ENCODE assay signal across 9 mouse cellular contexts in the genomic region with DNA sequence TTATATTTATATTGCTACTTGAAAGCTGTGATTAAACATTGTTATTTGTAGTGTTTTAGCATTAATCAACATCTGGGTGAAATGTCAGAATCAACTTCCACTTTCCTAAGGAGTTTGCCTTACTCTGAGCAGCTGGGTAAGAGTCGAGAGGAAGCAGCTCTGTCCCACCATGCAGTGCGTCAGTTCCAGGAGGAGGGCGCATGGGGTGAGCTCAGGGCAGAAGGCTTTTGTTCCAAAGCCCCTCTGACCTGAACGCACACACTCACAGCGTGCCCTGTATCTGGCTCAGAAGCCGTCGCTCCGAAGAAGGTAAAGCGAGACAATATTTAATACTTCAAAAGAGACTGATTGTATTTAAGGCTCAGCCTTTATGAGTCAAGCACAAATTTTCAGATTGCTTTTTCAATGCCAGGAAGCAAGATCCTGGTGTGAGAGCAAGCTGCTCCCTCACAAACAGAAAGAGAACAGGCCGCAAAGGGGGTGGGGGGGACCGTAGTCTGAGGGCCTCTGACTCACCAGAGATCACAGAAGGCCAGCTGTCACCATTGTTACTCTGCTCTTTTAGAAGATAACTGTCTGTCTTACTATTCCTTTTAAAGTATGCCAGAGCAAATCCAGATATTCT.
A peak's percentile ranks its signal among the peaks of the same experiment; 100 is the strongest.
DNase-seq lines count a peak whose midpoint lies in the region; ATAC-seq and TF ChIP-seq lines count a peak whose summit lies in the region.
"Had no signal": no experiment of that assay in that cellular context is flagged by ENCODE, and none has a peak within 500 bp of the region (broad histone marks: within the 10 kb centered on the region; RNA-seq: fewer than 3 reads in every experiment).

No protein-coding gene starts in this region.

- ATAC-seq in intestine, embryonic 15.5 days = peak; percentile 59
- no peak for ATAC-seq in intestine, postnatal 0 days
- peak; percentile 83 for ATAC-seq in embryonic facial prominence, embryonic 11.5 days (replicated peaks; ENCODE audit: insufficient number of reproducible peaks, low FRiP score, low TSS enrichment, low read depth)
- ATAC-seq in midbrain, embryonic 13.5 days = peak; percentile 90

- no peak for TF ChIP-seq CTCF in intestine, postnatal 0 days (IDR thresholded peaks at IDR 0.05; ENCODE audit: low read depth)
- no peak for TF ChIP-seq CTCF in liver, adult 2 months (IDR thresholded peaks at IDR 0.05; ENCODE audit: low read depth, low read length)

- intact Hi-C loops in heart, postnatal 25 days (cut with DNase I) = loop anchor here (2.0 kb wide), 1 partner anchor 37 kb away; no protein-coding TSS in a partner anchor
- intact Hi-C loops in left cerebral cortex, postnatal 25 days (cut with DNase I) = no loop called here

- H3K4me3 ChIP-seq in intestine, embryonic 15.5 days (replicated peaks) = no peak overlapping the region
- no peak overlapping the region for H3K4me3 ChIP-seq in intestine, postnatal 0 days (ENCODE audit: low read depth, low read length)
- H3K4me3 ChIP-seq in embryonic facial prominence, embryonic 11.5 days (ENCODE audit: low read depth, low read length) = no peak overlapping the region
- H3K4me3 ChIP-seq in liver, adult 2 months (ENCODE audit: insufficient read depth, low read depth, low read length) = no peak overlapping the region
- H3K4me3 ChIP-seq in midbrain, embryonic 13.5 days (replicated peaks) = no peak overlapping the region
- H3K4me3 ChIP-seq: embryonic facial prominence, embryonic 13.5 days had no signal

- 38% methylated on average over 11 of the region's 11 CpGs for WGBS in intestine, embryonic 15.5 days
- 44% methylated on average over 11 of the region's 11 CpGs for WGBS in intestine, postnatal 0 days
- 45% methylated on average over 11 of the region's 11 CpGs for WGBS in embryonic facial prominence, embryonic 11.5 days
- 57% methylated on average over 11 of the region's 11 CpGs for WGBS in liver, adult 2 months
- WGBS in midbrain, embryonic 13.5 days = 18% methylated on average over 11 of the region's 11 CpGs

- no peaks in the 10 kb centered on the region for H3K9me3 ChIP-seq in intestine, embryonic 15.5 days
- no peaks in the 10 kb centered on the region for H3K9me3 ChIP-seq in intestine, postnatal 0 days (ENCODE audit: control insufficient read depth)
- H3K9me3 ChIP-seq in embryonic facial prominence, embryonic 11.5 days (replicated peaks; ENCODE audit: control insufficient read depth, low read length) = no peaks in the 10 kb centered on the region
- H3K9me3 ChIP-seq in midbrain, embryonic 13.5 days = no peaks in the 10 kb centered on the region; the same call in 1 of the 2 replicates
- H3K9me3 ChIP-seq: embryonic facial prominence, embryonic 13.5 days had no signal

- H3K4me2 ChIP-seq in intestine, embryonic 15.5 days (replicated peaks) = no peak overlapping the region
- no peak overlapping the region for H3K4me2 ChIP-seq in intestine, postnatal 0 days (replicated peaks; ENCODE audit: low read depth)
- H3K4me2 ChIP-seq in embryonic facial prominence, embryonic 11.5 days (ENCODE audit: low read depth, low read length) = no peak overlapping the region
- H3K4me2 ChIP-seq in midbrain, embryonic 13.5 days (replicated peaks) = no peak overlapping the region
- H3K4me2 ChIP-seq: embryonic facial prominence, embryonic 13.5 days had no signal

- H3K4me1 ChIP-seq in intestine, embryonic 15.5 days (replicated peaks) = no peaks in the 10 kb centered on the region
- no peaks in the 10 kb centered on the region for H3K4me1 ChIP-seq in intestine, postnatal 0 days (replicated peaks; ENCODE audit: control insufficient read depth, insufficient read depth, low read length)
- no peaks in the 10 kb centered on the region for H3K4me1 ChIP-seq in embryonic facial prominence, embryonic 11.5 days (ENCODE audit: control insufficient read depth, insufficient read depth, low read length)
- no peaks in the 10 kb centered on the region for H3K4me1 ChIP-seq in liver, adult 2 months (ENCODE audit: control insufficient read depth, insufficient read depth, low read length)
- peaks cover 21% of the 10 kb centered on the region for H3K4me1 ChIP-seq in midbrain, embryonic 13.5 days (replicated peaks)
- H3K4me1 ChIP-seq: embryonic facial prominence, embryonic 13.5 days had no signal

- no peak overlapping the region for H3K27ac ChIP-seq in intestine, embryonic 15.5 days
- H3K27ac ChIP-seq in intestine, postnatal 0 days (ENCODE audit: low read depth, low read length) = no peak overlapping the region
- no peak overlapping the region for H3K27ac ChIP-seq in embryonic facial prominence, embryonic 11.5 days (replicated peaks; ENCODE audit: low read depth, low read length)
- H3K27ac ChIP-seq in liver, adult 2 months (replicated peaks; ENCODE audit: insufficient read depth, low read depth, low read length) = peak overlapping the region; percentile 34
- no peak overlapping the region for H3K27ac ChIP-seq in midbrain, embryonic 13.5 days
- H3K27ac ChIP-seq: embryonic facial prominence, embryonic 13.5 days had no signal

- no peak for TF ChIP-seq POLR2A in liver, adult 2 months (IDR thresholded peaks at IDR 0.05; ENCODE audit: extremely low read depth, insufficient read depth, low read length)

- H3K79me2 ChIP-seq in liver, adult 2 months (ENCODE audit: control insufficient read depth, insufficient read depth, low read length) = no peaks in the 10 kb centered on the region

- no peaks in the 10 kb centered on the region for H3K27me3 ChIP-seq in intestine, embryonic 15.5 days (replicated peaks)
- no peaks in the 10 kb centered on the region for H3K27me3 ChIP-seq in intestine, postnatal 0 days (replicated peaks; ENCODE audit: control insufficient read depth, insufficient read depth, low read length)
- H3K27me3 ChIP-seq in embryonic facial prominence, embryonic 11.5 days (ENCODE audit: control insufficient read depth, insufficient read depth, low read length) = no peaks in the 10 kb centered on the region
- H3K27me3 ChIP-seq in liver, adult 2 months (ENCODE audit: control insufficient read depth, insufficient read depth, low read length) = no peaks in the 10 kb centered on the region
- no peaks in the 10 kb centered on the region for H3K27me3 ChIP-seq in midbrain, embryonic 13.5 days
- H3K27me3 ChIP-seq: embryonic facial prominence, embryonic 13.5 days had no signal

- DNase-seq in embryonic facial prominence, embryonic 11.5 days (ENCODE audit: low spot score) = peak; percentile 15
- peak; percentile 33 for DNase-seq in heart, postnatal 25 days (ENCODE audit: low spot score)
- no peak for DNase-seq in liver, adult 2 months (ENCODE audit: extremely low read depth, low read depth, low spot score)
- DNase-seq in ovary, postnatal 36 days (ENCODE audit: low spot score) = no peak
- no peak for DNase-seq in left cerebral cortex, postnatal 25 days (ENCODE audit: low spot score in 2 of 2)

- no peak overlapping the region for H3K9ac ChIP-seq in intestine, embryonic 15.5 days
- H3K9ac ChIP-seq in intestine, postnatal 0 days (ENCODE audit: low read depth, low read length) = no peak overlapping the region
- no peak overlapping the region; the same call in 1 of the 2 replicates for H3K9ac ChIP-seq in embryonic facial prominence, embryonic 11.5 days (replicated peaks; ENCODE audit: low read length)
- H3K9ac ChIP-seq in liver, adult 2 months (ENCODE audit: low read depth, low read length) = no peak overlapping the region
- no peak overlapping the region for H3K9ac ChIP-seq in midbrain, embryonic 13.5 days (replicated peaks)
- H3K9ac ChIP-seq: embryonic facial prominence, embryonic 13.5 days had no signal

- no peaks in the 10 kb centered on the region for H3K36me3 ChIP-seq in intestine, embryonic 15.5 days
- no peaks in the 10 kb centered on the region for H3K36me3 ChIP-seq in intestine, postnatal 0 days (ENCODE audit: control insufficient read depth, insufficient read depth)
- H3K36me3 ChIP-seq in embryonic facial prominence, embryonic 11.5 days (replicated peaks; ENCODE audit: control insufficient read depth, insufficient read depth, low read depth, low read length) = no peaks in the 10 kb centered on the region
- H3K36me3 ChIP-seq in liver, adult 2 months (ENCODE audit: control insufficient read depth, insufficient read depth, low read length) = no peaks in the 10 kb centered on the region
- no peaks in the 10 kb centered on the region for H3K36me3 ChIP-seq in midbrain, embryonic 13.5 days
- H3K36me3 ChIP-seq: embryonic facial prominence, embryonic 13.5 days had no signal

Comparison
In these comparisons a context has a peak if more than half of its experiments do, and no peak if none do; other contexts are left out.
1. DNase-seq: peak in embryonic facial prominence, embryonic 11.5 days (single experiment) and heart, postnatal 25 days (single experiment); none in liver, adult 2 months (single experiment), ovary, postnatal 36 days (single experiment) and left cerebral cortex, postnatal 25 days (0 of 2).